Mouse (Mus musculus) naive thymus-derived CD4-positive, alpha-beta T cell, adult 2 months (primary cell): ENCODE results near the gene Arhgap19.

Experiments
- DNase-seq: peaks from one replicate; pipeline ENCODE4 v3.0.0-alpha.2; 2011; ENCODE audit warnings: low read depth

The Arhgap19 gene

DNA sequence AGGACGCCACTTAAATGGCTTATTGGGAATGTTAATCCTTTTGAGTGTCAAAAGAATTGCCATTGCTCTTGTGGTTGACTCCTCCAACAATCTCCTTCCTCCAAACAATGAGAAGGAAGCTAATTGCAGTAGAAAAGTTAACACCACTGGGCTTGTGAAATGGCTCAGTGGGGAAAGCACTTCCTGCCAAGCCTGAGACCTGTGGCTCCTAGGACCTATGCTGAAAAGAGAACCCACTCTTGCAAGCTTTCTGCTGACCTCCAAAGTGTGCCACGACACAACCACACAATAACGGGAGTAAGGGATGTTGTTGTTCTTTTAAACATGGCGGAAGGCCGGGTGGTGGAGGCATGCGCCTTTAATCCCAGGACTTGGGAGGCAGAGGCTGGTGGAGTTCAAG is 4.3 kb downstream of the Arhgap19 start:
- DNase-seq = no peak

DNA sequence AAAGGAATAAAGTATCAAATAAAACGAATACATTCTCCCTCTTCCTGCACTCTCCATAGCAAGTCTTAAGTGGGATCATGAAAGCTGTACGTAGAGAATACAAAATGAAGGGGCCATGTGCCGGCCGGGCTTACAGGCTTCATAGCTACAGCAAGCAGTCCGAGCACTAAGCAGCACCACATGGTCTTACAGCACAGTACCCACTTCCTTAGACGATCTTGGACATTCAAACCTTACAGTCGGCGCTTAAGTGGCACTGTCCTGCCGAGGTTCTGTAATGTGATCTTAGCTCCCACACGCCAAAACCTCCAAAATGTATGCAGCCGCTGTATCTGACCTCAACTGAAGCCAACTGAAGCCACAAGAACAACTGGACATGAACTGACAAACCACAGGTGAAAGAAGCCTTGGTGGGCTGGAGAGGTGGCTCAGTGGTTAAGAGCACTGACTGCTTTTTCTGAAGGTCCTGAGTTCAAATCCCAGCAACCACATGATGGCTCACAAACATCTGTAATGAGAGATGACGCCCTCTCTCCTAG is 5.0 kb downstream of the Arhgap19 start:
- DNase-seq = no peak

GRCm38 (mm10) chr19:41796148-41796760 is 5.6 kb downstream of the Arhgap19 start:
- no peak for DNase-seq

DNA sequence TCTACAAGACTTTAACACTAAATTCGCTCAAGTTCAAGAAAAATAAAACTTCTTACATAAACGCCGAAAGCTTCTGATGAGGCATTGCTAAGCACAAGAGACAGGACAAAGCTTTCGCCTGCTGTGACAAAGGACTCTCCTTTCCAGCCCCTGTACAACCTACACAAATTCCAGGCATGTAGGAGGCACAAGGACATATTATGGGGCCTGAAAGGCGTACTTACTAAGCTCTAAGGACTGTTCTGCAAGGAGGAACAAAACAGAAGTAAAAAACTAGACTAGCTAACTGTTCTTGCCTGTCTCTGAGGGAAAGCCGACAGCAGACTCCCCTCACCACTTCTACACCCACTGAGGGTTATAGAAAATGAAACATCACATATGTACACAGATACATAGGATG is 6.9 kb downstream of the Arhgap19 start:
- DNase-seq = no peak

DNA sequence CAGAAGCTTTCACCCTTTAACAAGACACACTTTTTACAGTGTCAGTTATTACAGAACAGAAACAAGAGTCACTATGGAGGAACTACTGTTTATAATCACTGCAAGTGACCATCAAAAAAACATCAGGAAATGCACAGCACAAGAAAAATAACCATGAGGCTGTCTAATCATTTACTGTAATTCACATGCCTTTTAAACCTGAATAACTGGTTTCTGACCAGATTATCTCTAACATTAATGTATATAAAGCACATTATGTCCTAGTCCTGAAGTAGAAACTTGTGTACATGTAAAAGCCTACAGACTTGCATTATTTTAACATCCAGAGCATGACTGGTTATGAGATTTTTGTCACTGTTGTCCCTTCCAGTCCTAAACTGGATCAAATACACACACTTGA is 7.8 kb downstream of the Arhgap19 start:
- DNase-seq = no peak

DNA sequence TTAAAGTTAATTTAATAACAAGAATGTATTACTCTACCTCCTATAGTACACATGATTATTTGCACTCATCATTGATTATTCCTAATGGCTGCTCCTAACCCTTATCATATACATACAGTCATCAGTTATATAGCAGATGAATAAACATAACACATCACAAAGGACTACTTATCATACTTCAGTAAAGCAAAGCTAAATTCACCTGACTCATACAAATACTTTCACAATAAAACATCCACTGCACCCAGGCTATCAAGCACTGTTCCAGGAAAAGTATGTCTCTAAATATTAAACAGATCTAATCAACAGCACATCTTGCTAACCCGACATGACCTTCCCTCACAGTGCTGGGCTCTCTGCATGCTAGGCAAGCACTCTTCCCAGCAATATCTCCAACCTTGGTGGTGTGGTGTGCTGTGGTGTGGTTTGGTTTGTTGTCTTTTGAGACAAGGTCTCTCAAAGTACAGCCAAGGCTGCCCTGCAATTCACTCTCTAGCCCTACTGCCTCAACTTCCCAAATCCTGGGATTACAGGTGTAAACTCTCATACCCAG is 8.8 kb downstream of the Arhgap19 start:
- no peak for DNase-seq

DNA sequence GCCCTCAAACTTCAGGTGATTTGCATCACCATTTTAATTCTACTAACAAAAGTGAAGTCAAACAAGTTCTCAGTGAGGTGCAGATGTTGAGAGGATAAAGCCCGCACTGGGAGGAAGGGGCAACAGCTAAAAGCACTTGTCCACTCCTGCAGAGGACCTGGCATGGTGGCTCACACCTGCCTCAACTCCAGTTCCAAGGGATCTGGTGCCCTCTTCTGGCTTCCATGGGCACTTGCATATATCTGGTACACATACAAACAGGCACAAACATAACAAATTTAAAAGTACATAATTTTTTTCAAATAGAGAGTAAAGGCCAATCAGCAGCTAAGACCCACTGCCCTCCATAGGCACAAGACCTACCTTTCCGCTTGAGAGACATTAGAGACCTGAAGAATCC is 10.5 kb downstream of the Arhgap19 start:
- DNase-seq = peak; percentile 10

GRCm38 (mm10) chr19:41789110-41789961 is 12.5 kb downstream of the Arhgap19 start:
- DNase-seq = no peak

DNA sequence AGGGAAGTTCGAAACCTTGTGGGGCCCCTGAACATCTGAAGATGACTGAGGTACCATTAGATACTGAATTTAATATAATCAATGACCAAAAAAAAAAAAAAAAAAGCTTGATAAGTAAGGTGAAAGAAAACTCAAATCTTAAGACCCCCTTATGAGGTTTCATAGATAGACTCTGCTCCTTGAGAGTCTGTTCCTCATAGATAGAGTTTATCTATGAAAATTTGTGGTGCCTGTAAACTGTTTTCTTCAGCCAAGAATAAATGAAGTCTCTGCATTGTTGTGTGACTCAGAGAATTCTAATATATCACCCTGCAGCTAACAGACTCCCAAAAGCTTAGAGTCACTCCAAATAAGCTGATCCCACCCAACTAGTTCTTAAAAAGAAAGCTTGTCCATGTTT is 15.0 kb downstream of the Arhgap19 start:
- DNase-seq = no peak

GRCm38 (mm10) chr19:41777514-41777913 is 24.3 kb downstream of the Arhgap19 start:
- no peak for DNase-seq

DNA sequence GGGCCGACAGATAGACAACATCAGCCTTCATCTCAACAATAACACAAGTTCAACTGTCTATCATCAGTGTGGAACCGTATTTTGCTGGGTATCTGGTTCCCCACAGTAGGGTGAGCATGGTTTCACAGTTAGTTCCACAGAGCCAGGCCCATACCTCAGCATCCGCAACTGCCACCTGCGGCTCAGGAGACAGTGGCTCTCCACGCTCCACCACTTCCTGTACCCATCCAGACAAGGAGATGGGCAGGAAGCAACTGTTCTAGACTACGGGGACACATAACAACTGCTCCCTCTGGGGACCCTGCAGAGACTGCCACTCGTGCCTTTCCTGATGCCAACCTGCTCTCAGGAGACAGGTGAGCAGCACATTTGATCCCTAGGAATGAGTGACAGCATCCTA is 33.1 kb downstream of the Arhgap19 start:
- DNase-seq = peak; percentile 33

- no peak for DNase-seq
These were observed 35.2 kb downstream of the Arhgap19 start for GRCm38 (mm10) chr19:41766628-41767027.

GRCm38 (mm10) chr19:41763870-41764660 is 37.8 kb downstream of the Arhgap19 start:
- DNase-seq = peak; percentile 89

DNA sequence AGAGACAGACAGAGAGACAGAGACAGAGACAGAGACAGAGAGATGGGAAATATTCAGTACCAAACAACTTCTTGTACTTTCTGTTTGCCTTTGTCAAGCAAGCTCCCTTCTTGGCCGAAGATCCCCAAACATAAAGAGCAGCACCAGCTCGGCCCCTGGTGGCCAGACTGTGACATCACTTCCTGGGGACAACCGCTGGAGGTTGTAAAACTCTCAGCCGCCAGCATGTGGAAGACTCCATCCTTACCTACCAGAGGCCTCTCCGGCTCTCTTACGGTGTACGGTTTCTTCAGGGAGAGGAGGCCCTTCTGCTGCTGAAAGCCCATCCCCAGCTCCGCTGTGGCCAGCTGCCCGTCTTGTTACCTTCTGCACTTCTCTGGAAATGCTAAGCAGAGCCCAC is 40.3 kb downstream of the Arhgap19 start:
- DNase-seq = no peak

GRCm38 (mm10) chr19:41759765-41760164 is 42.1 kb downstream of the Arhgap19 start:
- DNase-seq = no peak

- DNase-seq = no peak
These were observed 42.6 kb downstream of the Arhgap19 start for GRCm38 (mm10) chr19:41759270-41759669.

DNA sequence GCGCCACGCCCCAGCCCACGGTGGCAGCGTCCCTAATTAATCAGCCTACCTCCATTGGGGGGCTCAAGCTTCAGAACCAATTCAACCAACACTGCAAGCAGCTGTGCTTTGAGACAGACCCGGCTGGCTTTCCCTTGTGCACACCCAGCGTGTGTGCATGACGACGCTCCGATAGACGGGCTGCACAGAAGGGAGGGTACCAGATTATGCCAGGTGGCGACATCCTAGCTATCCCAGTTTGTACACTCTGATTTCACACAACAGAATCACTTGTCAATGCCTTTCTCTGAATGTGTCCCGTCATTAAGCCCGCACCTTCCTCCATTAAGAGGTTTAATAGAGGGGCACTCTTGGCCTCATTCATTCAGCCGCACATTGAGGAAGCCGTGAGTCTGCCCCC is 47.1 kb downstream of the Arhgap19 start:
- no peak for DNase-seq

DNA sequence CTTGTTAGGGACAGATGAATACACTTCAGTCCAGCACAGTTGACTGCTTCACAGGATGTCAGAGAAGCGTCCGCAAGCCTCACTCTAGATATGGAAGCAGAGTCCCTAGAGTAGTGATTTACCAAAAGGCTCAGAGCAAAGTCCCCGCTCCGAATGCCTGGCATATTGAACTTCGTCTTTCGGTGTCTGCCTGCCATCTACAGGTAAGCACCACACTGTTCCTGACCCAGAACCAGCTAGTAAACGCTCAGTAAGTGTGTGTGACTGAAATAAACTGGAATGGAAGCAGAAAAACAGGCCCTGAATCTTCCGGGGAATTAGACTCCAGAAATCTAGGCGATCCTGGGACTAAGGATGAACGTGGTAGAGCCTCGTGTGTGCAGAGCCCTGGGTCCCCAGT is 49.9 kb downstream of the Arhgap19 start:
- no peak for DNase-seq

DNA sequence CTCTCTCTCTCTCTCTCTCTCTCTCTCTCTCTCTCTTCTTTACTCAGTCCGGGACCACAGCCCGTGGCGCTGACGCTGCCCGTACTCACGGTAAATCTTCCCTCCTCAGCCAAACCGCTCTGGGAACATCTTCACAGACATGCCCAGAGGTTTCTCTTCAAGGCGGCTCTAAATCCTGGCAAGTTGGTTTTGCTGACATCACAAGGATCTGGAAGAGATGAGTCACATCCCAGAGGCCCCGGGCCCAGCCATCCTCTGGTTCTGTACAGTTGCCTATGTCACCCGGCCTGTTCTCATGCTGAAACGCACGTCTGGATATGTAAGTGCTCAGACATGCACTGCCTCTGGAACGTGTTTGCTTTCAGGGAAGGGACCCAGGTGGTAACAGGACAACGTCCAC is 54.4 kb downstream of the Arhgap19 start:
- no peak for DNase-seq

GRCm38 (mm10) chr19:41745941-41746557 is 55.8 kb downstream of the Arhgap19 start:
- DNase-seq = no peak

DNA sequence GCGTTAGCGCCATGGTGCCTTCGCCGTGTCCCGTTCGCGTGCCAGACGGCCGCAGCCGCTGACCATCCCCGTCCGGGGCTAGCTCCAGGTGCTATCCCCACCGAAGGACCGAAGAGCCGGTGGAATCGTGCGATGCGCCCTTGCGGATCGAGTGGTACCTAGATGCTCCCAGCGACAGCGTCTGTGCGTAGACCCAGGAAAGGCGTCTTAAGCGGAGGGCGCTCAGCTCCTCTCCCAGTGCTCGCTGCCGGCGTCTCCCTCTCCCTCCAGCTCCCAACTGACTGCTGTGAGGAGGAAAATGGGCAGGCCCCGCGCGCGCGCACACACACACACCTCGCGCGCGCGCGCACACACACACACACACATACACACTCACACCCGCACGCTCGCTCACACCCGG is 58.5 kb downstream of the Arhgap19 start, which contains the start of gene Slit1:
TSS of gene Slit1 (minus strand) at position 270 of the 400 bp plus-strand sequence.
- DNase-seq = no peak

DNA sequence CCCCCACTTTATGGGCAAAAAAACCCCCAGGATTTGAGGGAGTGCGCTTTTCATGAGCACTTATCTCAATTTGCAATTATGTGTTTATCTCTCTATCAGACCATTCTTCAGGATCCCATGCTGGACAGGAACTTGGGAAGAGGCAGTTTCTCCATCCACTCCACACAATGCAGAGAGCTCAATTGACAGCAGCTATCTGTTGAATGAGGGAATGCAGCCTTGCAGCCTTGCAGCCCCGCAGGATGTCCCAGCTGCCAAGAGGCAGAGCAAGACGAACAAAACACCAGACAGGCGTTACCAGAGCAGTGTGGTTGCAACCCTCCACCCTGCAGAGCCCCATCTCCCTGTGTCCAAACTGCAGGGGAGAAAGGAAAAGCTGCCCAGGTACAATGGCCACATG is 63.0 kb downstream of the Arhgap19 start:
- DNase-seq = no peak
